Mouse (Mus musculus): Measurements from ENCODE around the gene Gm16253.

Gm16253 gene

DNA sequence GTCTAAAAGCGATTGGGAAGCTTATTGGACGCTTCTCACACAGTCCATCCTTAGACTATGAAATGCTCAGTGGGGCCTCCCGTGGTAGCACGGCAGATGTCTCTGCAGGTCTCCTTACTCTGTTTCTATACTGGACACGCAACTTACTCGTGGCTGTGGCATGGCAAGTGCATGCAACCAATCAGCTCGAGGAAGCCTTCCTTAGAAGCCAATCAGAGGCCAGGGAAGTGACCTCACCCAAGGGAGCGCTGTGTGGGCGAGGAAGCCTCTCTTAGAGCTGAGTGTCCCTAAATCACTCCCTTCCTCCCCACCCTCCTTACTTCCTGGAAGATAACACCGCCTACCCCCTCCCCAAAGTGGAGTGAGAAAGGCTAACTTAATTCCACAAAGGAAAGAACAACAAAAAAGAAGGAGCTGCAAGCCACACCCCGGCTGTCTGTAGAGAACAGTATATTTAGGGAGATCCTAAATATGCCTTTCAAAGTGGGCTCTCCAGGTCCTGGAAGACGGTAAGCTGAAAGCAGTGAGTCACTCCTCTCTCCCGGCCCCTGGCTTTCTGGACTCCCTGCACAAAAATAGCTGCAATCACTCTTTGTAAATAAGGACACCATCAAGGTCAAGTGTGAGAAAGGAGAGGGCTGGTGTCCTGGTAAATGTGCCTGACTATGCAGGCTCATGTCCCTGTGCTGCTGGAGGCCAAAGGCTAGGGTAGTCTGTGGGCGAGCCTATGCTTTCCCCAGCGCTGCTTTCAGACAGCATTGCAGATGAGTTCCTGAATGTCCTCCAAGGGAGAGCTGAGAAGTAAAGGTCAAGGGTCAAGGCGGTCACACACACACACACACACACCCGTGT, at the start of gene Gm16253:
Gene Gm16253 (plus strand): TSS at position 295 of the 852 bp plus-strand sequence.
- DNase-seq, result peak; percentile 66

DNA sequence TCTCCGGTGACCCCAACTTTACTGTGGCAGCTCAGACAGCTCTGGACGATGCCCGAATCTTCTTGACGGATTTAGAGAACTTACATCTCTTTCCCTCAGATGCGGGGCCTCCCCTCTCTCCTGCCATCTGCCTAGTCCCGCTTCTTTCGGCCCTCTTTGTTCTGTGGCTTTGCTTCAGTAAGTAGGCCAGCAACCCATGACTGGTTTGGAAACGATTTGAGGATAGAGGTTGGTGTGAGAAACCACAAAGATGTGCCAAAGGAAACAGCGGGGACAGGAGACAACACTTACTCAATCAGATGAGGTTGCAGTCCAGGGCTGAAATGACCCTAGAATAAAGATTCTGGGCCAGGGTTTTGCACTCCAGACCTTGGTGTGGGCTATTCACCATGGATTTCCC, 48.3 kb upstream of the Gm16253 start:
- DNase-seq, result no peak

DNA sequence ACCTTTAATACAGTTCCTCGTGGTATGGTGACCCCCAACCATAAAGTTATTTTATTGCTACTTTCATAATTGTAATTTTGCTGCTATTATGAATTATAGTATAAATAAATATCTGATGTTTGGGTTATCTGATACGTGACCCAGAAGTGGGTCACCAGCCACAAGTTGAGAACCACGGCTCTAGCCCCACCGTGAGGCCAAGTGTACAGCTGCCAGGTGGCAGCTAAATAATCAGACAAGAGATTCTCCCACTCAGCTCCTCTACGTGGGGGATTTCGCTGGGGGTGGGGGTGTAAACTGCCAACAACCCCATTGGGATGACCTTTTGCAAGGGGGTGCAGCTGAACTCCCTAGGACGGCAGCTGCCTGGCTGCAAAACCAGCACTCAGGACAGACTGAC, 44.7 kb upstream of the Gm16253 start:
- no peak for DNase-seq

DNA sequence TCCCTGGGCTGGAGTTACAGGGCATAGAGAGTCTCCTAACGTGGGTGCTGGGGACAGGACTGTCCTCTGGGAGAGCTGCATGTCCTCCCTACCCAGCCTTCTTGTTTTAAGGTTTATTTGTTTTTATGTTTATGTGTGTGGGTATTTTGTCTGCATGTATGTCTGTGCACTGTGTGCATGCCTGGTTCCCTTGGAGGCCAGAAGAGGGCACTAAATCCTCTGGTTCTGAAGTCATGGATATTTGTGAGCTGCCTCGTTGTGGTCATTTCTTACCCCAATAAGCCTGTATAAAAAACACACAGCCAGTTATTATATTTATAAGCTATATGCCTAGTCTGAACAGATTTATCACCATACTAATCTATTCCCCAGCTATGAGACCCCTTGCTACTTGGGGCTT, 42.5 kb upstream of the Gm16253 start:
- no peak for DNase-seq

DNA sequence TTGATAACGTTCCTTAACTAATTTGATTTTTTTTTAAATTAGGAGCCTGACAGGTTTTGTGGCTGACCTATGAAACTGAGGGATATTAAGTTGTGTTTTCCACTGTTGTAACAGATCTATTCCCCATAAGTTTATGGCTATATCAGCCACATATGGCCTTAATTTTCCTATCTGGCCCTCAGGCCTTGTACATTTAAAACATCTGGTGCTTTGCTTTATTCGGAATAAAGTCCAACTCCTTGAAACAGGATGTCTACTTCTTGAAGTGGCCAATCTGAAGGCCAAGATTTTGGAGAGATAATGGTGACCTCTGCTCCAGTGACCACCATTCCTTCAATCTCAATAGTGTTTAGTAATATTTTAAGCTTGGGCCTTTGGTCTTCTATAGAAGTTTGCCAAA, 37.5 kb upstream of the Gm16253 start:
- no peak for DNase-seq

DNA sequence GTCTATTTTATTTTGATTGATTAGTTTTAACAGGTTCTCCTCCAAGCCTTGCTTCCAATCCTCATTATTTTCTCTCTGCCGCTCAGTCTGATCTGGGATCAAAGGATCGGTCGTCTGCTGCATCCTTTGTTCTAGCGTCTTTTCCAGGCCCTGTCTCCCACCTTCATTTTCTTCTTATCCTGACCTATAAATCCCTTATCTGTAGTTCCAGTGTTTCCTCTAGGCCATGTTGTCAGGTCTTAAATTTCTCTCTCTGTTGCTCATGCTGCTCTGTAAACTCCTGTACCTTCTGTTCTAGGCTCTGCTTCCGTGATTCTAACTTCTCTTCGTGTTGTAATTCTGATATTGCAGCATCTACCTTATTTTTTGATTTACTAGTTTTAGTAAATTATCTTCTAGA, 36.0 kb upstream of the Gm16253 start:
- no peak for DNase-seq

DNA sequence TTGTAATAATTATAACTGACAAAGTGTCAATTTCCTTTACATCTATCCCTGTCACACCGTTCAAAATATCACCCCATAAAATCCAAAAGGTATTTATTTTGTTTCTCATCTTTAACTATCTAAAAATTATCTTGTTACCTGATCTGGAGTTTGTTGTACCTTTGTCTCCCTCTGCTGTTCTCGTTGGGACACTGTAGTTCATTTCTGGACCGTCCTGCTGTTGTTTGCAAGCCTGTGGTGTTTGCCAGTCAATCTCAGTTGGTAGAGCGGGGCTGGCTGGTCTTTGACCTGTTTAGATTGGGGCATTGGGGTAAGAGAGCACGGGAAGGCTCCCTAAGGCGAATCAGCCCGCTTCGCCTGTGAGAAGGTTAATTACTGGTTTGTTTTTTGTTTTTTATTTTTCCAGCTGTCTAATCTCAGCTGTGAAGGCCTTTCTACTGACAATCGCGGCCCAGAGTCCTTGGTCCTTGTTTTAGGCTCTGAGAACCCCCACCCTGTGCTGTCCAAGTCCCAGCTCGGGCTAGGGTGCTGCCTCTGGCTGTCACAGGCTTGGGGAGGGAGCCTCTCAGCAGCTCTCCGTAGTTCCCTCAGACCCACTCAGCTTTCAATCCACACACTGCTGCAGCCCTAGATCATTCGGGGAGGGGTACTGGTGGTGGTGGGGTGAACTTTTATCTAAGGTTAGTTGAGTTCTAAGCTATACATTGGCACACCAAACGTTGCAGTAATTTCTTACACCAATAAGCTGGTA, 35.3 kb upstream of the Gm16253 start:
- DNase-seq, result no peak

DNA sequence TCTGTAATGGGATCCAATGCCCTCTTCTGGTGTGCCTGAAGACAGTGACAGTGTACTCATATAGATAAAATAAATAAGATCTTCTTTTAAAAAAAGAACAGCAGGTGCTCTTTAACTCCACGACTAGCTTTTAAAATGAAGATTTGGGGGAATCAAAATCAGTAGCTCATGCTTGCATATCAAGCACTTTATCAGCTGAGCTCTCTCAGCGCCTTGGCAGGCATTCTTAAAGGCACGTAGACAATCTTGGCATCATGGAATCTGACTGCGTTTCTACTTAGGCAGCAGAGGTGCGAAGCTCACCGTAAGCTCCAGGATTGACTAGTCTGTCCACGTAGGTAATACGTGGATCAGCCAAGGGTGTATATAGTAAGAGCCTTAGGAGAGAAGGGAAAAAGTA, 34.2 kb upstream of the Gm16253 start:
- no peak for DNase-seq

DNA sequence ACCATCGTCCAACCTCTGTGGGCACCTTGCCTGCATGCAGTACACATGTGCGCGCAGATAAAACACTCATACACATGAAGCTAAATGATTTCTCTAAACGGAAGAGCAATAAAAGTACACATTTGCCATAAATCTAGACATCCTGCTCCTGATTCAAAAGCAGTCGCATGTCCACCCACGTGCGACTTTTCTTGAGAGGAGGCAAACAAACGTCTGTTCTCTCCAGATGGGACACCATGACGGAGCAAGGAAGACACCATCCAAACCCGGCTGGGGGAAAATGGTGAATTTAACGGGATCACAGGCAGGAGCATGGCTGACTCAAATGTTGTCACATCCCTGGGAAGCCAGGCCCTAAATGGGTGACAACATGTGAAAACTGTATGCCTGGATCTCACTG, 33.4 kb upstream of the Gm16253 start:
- no peak for DNase-seq

DNA sequence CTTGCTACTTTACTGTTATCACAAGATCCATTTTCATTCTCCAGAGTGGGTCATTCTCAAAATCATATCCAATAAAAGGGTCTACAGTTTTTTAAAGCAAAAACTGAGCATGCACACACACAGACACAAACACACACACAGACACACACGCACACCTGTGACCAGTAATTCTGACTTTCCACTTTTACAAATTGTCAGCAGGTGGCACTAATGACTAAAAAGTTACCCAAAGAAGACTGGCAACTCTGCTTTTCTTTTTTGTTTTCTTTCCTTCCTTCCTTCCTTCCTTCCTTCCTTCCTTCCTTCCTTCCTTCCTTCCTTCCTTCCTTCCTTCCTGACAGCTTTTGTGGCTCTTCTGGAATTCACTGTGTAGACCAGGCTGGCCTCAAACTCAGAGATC, 31.2 kb upstream of the Gm16253 start:
- DNase-seq, result no peak

DNA sequence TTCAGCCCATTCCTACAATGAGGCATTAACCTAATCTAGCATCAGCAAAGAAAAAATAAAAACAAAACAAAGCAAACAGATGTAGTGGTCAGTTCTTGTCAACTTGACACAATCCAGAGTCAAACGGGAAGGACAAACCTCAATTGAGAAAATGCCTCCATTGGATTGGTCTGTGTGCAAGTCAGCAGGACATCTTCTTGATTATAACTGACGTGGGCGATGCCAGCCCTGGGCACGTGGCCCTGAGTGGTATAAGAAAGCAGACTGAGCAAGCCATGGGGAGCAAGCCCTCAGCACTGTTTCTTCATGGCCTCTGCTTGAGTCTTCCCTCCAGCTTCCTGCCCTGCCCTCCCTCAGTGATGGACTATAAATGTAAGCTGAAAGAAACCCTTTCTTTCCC, 29.9 kb upstream of the Gm16253 start:
- DNase-seq, result no peak

DNA sequence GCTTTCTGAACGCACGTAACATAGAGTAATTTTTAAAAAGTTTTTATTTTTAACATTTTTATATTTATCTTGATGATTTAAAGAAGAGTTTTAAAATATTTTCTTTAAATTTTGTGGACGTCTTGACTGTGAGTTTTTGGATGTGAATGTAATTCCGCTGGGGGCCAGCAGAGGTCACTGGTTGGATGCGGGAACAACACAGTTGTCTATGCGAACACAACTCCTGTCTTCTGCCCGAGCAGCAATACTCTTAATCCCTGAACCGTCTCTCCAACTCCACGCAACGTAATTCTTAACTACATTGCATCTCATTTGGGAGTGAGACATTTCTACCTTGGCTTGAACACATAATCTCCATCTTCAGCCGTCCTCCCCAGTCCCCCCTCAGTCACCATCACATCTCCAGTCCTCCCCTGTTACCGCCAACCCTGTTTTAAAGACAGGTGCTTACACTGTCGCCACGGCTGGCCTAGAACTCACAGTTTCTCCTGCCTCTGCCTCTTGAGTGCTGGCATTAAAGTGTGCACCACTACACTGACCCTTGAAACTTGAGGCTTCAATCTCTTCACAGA, 29.3 kb upstream of the Gm16253 start:
- peak; percentile 86 for DNase-seq

DNA sequence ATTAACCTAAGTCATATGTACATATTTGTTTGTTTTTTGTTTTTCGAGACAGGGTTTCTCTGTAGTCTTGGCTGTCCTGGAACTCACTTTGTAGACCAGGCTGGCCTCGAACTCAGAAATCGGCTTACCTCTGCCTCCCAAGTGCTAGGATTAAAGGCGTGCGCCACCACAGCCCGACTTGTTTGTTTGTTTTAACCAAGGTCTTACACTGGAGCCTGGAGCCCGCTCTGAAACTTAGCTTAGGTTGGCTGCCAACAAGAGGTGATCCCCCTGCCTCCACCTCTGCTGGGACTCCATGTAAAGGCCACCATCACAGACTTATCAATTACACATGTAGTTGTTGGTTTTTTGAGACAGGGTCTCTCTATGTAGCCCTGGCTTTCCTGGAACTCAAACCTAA, 28.0 kb upstream of the Gm16253 start:
- no peak for DNase-seq

DNA sequence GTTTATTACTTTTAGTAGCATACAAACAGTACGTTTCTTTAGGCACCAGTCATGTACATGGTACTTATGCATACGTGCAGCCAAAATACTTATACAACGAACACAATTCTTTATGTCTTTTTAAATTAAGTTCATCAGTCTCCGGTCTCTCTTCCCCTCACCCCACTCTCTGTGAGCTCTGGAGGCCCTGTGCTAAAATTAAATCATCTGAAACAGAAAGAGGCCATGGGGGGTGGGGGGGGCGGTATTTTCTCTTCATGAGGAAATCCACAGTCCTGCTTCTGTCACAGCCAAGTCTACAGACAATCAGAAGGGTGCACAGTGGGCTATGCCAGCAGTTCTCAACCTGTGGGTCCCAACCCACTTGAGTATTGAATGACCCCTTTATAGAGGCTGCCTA, 27.4 kb upstream of the Gm16253 start:
- no peak for DNase-seq

DNA sequence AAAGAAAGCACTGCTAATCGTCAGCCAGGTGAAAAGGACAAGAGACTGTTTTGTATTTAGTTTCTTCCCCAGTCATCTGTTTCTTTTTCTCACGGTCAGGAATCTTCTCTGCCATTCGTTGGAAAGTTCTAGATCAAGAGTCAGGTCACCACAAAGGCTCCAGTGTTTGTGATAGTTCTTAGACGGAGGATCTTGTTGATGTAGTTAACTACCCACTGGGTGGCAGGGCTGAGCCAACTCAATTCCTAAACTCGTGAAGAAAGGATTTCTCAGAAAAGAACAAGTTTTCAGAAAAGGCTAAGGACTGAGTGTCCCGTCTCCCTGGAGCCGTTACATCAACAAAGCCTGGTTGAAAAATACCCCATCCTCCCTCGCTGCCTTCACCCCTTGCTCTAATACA, 25.6 kb upstream of the Gm16253 start:
- peak; percentile 56 for DNase-seq

DNA sequence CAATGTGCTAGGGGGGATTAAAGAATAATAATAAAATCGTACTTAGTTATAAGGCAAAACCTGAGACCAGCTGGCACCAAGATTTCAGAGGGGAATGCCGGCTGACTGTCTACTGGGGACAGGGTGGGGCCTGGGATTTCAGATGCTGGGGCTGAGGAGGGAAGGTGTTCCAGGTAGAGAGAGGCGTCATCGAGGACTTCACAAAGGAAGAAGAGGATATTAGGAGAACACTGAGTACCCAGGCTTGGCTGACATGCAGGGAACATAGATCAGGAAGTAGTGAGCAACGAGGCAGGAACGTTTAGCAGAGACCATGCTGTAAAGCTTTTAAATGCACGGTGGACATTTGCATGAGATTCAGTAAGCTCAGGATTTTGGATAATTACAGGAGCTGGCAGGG, 24.9 kb upstream of the Gm16253 start:
- DNase-seq, result no peak

DNA sequence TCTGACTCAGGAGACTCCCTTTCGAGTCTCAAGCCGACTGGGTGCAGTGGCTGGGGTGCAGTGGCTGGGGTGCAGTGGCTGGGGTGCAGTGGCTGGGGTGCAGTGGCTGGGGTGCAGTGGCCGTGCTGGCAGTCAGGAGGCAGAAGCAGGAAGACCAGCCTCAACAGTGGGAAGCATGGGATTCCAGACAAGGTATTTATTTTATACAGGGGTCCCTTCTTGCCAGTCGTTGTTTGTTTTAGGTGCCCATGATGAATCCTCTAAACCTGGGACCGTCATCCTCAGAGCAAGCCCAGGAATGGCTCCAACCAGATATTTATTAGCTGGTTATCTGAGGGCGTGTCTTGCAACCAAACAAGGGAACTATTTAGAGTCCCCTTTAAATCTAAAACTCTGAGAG, 23.2 kb upstream of the Gm16253 start:
- DNase-seq, result no peak

DNA sequence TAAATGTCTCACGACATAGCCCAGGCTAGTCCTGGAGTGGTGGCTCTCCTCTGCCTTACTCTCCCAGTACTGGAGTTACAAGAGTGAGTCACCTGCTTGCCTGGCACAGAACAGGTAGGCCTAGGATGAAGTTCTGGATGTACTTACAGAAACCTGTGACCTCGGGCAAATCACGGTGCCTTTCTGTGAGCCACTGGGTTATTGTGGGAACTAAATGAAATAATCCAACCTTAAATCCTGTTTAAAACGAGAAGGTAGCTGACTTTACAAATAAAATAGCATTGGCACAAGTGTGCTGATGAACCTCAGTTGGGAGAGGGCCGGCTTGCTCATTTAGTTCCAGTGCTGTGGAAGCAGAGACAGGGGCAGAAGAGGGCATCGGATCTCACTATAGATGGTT, 22.5 kb upstream of the Gm16253 start:
- DNase-seq, result no peak

DNA sequence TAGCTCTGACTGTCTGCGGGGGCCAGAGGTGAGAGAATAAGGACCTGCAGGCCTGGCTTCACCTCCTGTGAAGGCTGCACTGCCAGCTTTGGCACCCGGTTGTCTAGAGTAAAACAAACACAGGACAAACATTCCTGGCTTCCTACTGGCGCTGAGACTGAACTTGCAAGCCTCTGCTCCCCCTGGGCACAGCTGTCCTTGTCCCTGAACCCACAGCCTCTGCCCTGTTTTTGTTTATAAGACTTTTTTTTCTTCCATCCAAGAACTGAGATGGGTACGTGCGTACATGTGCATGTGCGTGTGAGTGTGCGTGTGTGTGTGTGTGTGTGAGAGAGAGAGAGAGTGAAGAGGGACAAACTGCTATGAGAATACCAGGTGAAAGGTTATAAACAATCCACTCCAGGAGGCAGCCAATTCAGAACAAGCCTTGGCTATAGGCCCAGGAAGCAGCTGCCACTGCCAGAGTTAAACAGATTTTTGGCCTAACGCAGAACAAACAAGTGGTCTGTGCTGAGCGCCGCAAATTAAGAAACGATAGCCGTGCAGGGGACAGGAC, 21.7 kb upstream of the Gm16253 start:
- no peak for DNase-seq

DNA sequence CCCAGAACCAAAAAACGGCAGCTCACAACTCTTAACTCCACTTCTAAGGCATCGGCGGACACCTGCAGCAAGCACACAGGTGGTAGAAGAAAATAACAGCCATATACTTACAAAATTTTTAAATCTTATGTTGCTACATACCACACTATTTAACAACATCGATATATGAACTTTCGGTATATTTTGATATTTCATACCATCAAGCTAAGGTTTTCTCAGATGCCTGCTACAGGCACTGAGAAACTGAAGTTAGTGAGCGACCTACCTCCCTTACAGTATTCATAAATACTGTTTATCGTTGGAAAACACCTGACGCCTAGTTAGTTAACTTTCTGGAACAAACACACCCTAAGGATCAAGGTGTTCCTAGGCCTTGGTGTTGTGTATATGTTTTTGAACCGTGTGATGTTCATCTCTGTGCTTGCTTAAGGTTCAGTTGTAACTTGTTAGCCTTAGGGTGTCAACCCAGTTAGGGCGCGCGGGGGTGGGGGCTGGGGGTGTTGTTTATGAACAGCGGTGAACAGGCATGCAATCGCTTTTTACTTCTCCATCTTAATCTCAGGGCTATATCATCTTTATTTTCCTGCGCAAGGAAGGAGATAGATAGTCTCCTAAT, 20.7 kb upstream of the Gm16253 start:
- no peak for DNase-seq

DNA sequence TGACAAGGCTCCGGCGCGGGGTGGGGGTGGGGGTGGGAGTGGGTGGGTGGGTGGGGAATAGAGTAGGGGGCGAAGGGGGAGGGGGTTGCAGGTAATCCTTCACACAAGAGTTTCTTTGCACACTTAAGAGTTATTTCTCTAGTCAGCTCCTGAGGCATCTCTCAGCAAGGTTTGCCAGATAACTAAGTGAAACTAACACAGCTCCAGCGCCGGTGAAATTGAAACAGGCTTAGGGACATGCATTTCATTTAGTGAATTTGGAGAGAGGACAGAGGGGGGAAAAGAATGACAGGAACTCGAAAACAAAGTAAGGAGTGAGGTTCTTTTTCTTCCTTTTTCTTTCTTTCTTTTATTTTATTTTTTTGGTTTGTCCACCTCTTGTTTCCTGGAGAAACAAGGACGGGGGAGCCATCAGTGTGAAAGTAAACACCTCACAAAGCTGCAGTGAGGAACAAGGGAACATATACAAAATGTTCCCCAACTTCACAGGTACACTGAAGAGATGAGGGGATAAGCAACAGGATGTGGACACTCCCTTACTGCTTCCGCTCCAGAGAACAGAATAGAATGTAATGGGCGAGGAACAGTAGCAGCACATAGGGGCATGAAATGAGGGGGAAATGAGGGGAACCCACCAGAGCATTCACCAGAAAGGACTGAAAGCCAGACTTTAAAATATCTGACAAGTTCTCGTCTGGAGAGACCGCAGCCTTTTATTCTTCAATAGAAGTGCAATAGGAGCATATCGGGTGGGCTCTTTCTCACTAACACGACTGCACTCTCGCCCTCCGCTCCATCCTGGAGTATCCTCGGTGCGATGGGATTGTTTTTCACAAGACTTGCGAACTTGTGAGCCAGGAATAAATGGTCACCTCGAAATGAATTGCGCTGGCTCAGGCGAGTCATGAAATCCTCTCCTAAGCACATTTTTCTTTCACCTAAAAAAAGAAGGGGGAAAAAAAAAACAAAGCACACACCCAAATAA, 19.8 kb upstream of the Gm16253 start:
- DNase-seq, result no peak

DNA sequence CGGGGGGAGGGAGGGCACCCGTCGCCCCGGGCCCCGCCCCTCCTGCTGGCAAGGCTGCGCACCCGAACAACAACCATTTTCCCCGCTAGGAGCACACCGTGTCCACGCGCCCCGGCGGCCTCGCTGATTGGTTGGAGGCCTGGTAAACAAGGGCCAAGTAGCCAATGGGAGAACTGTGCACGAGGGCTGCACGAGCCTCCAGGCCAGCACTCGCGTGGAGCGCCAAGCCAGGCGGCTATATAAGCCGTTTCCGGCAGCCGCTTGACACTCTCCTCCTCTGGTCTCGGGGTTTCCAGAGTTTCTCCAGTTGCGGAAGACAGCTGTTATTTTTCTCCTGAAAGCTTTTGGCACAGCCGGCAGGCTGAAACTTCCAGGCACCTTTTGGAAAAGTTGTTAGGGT, 19.1 kb upstream of the Gm16253 start, which contains the start of gene Txnip:
Gene Txnip (plus strand): TSS at position 264 of the 400 bp plus-strand sequence.
- DNase-seq, result peak; percentile 99
